Mouse (Mus musculus) lung, embryonic 16.5 days (tissue): ENCODE data around the gene Otog. TPM values are rescaled to one million over a fixed set of nuclear protein-coding genes. Genes with fewer than 3 reads are reported as not detected.
A peak's percentile ranks its signal among the peaks of the same experiment; 100 is the strongest.

Experiments
- ATAC-seq: fragments of 200-750 bp; cut with Nextera tagmentation; 2 replicates; pipeline ENCODE4 v1.8.0; 2017; ENCODE audit warnings: low read depth, mild to moderate bottlenecking, moderate library complexity
- H3K27ac ChIP-seq: fragments of 300-500 bp; sonication (generic); 2 replicates; pipeline ENCODE4 v1.5.1; 2014; ENCODE audit warnings: mild to moderate bottlenecking, control low read depth, low read length
- H3K27me3 ChIP-seq: fragments of 300-500 bp; sonication (generic); 2 replicates; pipeline ENCODE4 v1.6.1; 2014; ENCODE audit warnings: low read depth, low read length, mixed read lengths; ENCODE audit not compliant: control insufficient read depth, insufficient read depth
- H3K36me3 ChIP-seq: fragments of 300-500 bp; sonication (generic); 2 replicates; pipeline ENCODE4 v1.6.1; 2014; ENCODE audit warnings: low read length; ENCODE audit not compliant: control insufficient read depth, insufficient read depth
- H3K4me1 ChIP-seq: fragments of 300-500 bp; sonication (generic); replicated peaks from 2 replicates; pipeline ENCODE4 v1.6.1; 2014; ENCODE audit warnings: low read length, mixed read lengths; ENCODE audit not compliant: control insufficient read depth, insufficient read depth
- H3K4me2 ChIP-seq: fragments of 300-500 bp; sonication (generic); 2 replicates; pipeline ENCODE4 v1.6.1; 2014; ENCODE audit warnings: low read depth, low read length, control low read depth
- H3K4me3 ChIP-seq: fragments of 300-500 bp; sonication (generic); 2 replicates; pipeline ENCODE4 v1.5.1; 2014; ENCODE audit warnings: mild to moderate bottlenecking, low read length, control low read depth
- H3K9ac ChIP-seq: fragments of 300-500 bp; sonication (generic); 2 replicates; pipeline ENCODE4 v1.6.1; 2014; ENCODE audit warnings: low read length, control low read depth
- H3K9me3 ChIP-seq: fragments of 300-500 bp; sonication (generic); 2 replicates; pipeline ENCODE4 v1.6.1; 2016; ENCODE audit warnings: low read length; ENCODE audit not compliant: control insufficient read depth
- WGBS: fragments of 180-500 bp; shearing (Covaris S2); extraction: QIAGEN DNeasy Blood & Tissue Kit; methylation state at CpG from one replicate; pipeline ENCODE4 v1.1.7; 2014; 5-methylcytosine and 5-hydroxymethylcytosine counted together
- polyA plus RNA-seq: library from polyadenylated mRNA; unstranded; fragments of >200 nt; fragmentation: Nextera tagmentation; extraction: Ambion mirVana; gene quantifications from 2 replicates; pipeline ENCODE4 v1.2.1, GENCODE M21; 2015

Otog gene
- polyA plus RNA-seq, 1 experiment from 2014 or later = not detected

GRCm38 (mm10) chr7:46220591-46221129 is 20.1 kb upstream of the Otog start:
- H3K27ac ChIP-seq = no peak overlapping the region
- peaks cover 3% of the 10 kb centered on the region; the same call in 1 of the 2 replicates for H3K27me3 ChIP-seq
- H3K9ac ChIP-seq = no peak overlapping the region
- no peaks in the 10 kb centered on the region for H3K9me3 ChIP-seq
- H3K4me1 ChIP-seq = no peaks in the 10 kb centered on the region
- no peaks in the 10 kb centered on the region for H3K36me3 ChIP-seq
- H3K4me3 ChIP-seq = no peak overlapping the region
- 56% methylated on average over 8 of the region's 8 CpGs for WGBS
- H3K4me2 ChIP-seq = no peak overlapping the region
- ATAC-seq = no peak

- Histone ChIP-seq H3K4me2 (no peak overlapping the region), H3K9me3 (no peaks in the 10 kb centered on the region), H3K4me1 (no peaks in the 10 kb centered on the region), H3K9ac (no peak overlapping the region), H3K27me3 (no peaks in the 10 kb centered on the region), H3K4me3 (no peak overlapping the region), H3K27ac (no peak overlapping the region), H3K36me3 (no peaks in the 10 kb centered on the region)
- no peak for ATAC-seq
- 21% methylated on average over 7 of the region's 7 CpGs for WGBS
Measured at GRCm38 (mm10) chr7:46226253-46226652, 14.5 kb upstream of the Otog start.

GRCm38 (mm10) chr7:46226936-46227335 is 13.9 kb upstream of the Otog start:
- H3K4me3 ChIP-seq = no peak overlapping the region
- WGBS = 50% methylated on average over 4 of the region's 4 CpGs
- no peak overlapping the region for H3K9ac ChIP-seq
- no peak overlapping the region for H3K4me2 ChIP-seq
- H3K9me3 ChIP-seq = no peaks in the 10 kb centered on the region
- no peaks in the 10 kb centered on the region for H3K4me1 ChIP-seq
- no peak; the same call in 1 of the 2 replicates for ATAC-seq
- H3K36me3 ChIP-seq = no peaks in the 10 kb centered on the region
- no peaks in the 10 kb centered on the region for H3K27me3 ChIP-seq
- no peak overlapping the region for H3K27ac ChIP-seq

- Histone ChIP-seq H3K4me3 (no peak overlapping the region), H3K27ac (no peak overlapping the region), H3K9ac (no peak overlapping the region), H3K36me3 (no peaks in the 10 kb centered on the region), H3K27me3 (no peaks in the 10 kb centered on the region), H3K4me2 (no peak overlapping the region), H3K4me1 (no peaks in the 10 kb centered on the region), H3K9me3 (no peaks in the 10 kb centered on the region)
- WGBS = 64% methylated on average over 18 of the region's 18 CpGs
- no peak for ATAC-seq
Measured at GRCm38 (mm10) chr7:46235948-46236347, 4.8 kb upstream of the Otog start.

- no peak overlapping the region for H3K4me3 ChIP-seq
- WGBS = 73% methylated on average over 15 of the region's 15 CpGs
- no peak overlapping the region for H3K9ac ChIP-seq
- no peak for ATAC-seq
- no peaks in the 10 kb centered on the region for H3K4me1 ChIP-seq
- no peak overlapping the region for H3K27ac ChIP-seq
- no peaks in the 10 kb centered on the region for H3K27me3 ChIP-seq
- no peaks in the 10 kb centered on the region for H3K36me3 ChIP-seq
- no peak overlapping the region for H3K4me2 ChIP-seq
- H3K9me3 ChIP-seq = no peaks in the 10 kb centered on the region
Measured at GRCm38 (mm10) chr7:46236363-46236762, 4.4 kb upstream of the Otog start.

- no peak overlapping the region for H3K4me2 ChIP-seq
- H3K9ac ChIP-seq = no peak overlapping the region
- no peaks in the 10 kb centered on the region for H3K36me3 ChIP-seq
- no peak overlapping the region for H3K4me3 ChIP-seq
- no peaks in the 10 kb centered on the region for H3K4me1 ChIP-seq
- WGBS = 53% methylated on average over 7 of the region's 7 CpGs
- ATAC-seq = no peak
- H3K27ac ChIP-seq = no peak overlapping the region
- H3K27me3 ChIP-seq = no peaks in the 10 kb centered on the region
- H3K9me3 ChIP-seq = no peaks in the 10 kb centered on the region
Measured at GRCm38 (mm10) chr7:46237192-46237591, 3.6 kb upstream of the Otog start.

- H3K4me3 ChIP-seq = no peak within 1 kb of the TSS
- H3K27me3 ChIP-seq = no peaks in the 10 kb centered on the region
- no peaks in the 10 kb centered on the region for H3K36me3 ChIP-seq
- no peak within 1 kb of the TSS for H3K4me2 ChIP-seq
- H3K4me1 ChIP-seq = no peaks in the 10 kb centered on the region
- ATAC-seq = peak; percentile 71; the same call in 1 of the 2 replicates
- no peak within 1 kb of the TSS for H3K27ac ChIP-seq
- H3K9ac ChIP-seq = no peak within 1 kb of the TSS
- 21% methylated on average over 10 of the region's 10 CpGs for WGBS
- H3K9me3 ChIP-seq = no peaks in the 10 kb centered on the region
Measured at GRCm38 (mm10) chr7:46238346-46238745, 2.4 kb upstream of the Otog start, which contains the start of gene Ush1c. Ush1c (minus strand) TSS chr7:46238503.

GRCm38 (mm10) chr7:46240091-46240490 is 696 bp upstream of the Otog start:
- Histone ChIP-seq H3K4me2 (no peak overlapping the region), H3K4me3 (no peak overlapping the region), H3K9ac (no peak overlapping the region), H3K9me3 (no peaks in the 10 kb centered on the region), H3K27ac (no peak overlapping the region), H3K36me3 (no peaks in the 10 kb centered on the region), H3K4me1 (no peaks in the 10 kb centered on the region), H3K27me3 (no peaks in the 10 kb centered on the region)
- 86% methylated on average over 4 of the region's 4 CpGs for WGBS
- ATAC-seq = no peak

- Histone ChIP-seq H3K4me3 (no peak overlapping the region), H3K4me1 (no peaks in the 10 kb centered on the region), H3K27me3 (no peaks in the 10 kb centered on the region), H3K4me2 (no peak overlapping the region), H3K27ac (no peak overlapping the region), H3K36me3 (no peaks in the 10 kb centered on the region), H3K9ac (no peak overlapping the region), H3K9me3 (no peaks in the 10 kb centered on the region)
- no peak for ATAC-seq
Measured at GRCm38 (mm10) chr7:46246876-46247275, 6.1 kb downstream of the Otog start.

GRCm38 (mm10) chr7:46247606-46248005 is 6.8 kb downstream of the Otog start:
- WGBS = 84% methylated on average over 3 of the region's 3 CpGs

More at GRCm38 (mm10) chr7:46247606-46248005, 6.8 kb downstream of the Otog start:
- Histone ChIP-seq H3K9me3 (no peaks in the 10 kb centered on the region), H3K4me1 (no peaks in the 10 kb centered on the region), H3K9ac (no peak overlapping the region), H3K4me2 (no peak overlapping the region), H3K36me3 (no peaks in the 10 kb centered on the region), H3K27me3 (no peaks in the 10 kb centered on the region), H3K27ac (no peak overlapping the region), H3K4me3 (no peak overlapping the region)
- ATAC-seq = no peak
